In genomic region chr4:120817002-120817774, GRCm38 (mm10) we compare ENCODE assay signal across 8 mouse cellular contexts. TPM values are rescaled to one million over a fixed set of nuclear protein-coding genes. Genes with fewer than 3 reads are reported as not detected.
DNase-seq lines count a peak whose midpoint lies in the region; ATAC-seq lines count a peak whose summit lies in the region.

No protein-coding gene starts in this region.

- no peak overlapping the region for H3K4me3 ChIP-seq in midbrain, embryonic 12.5 days
- H3K4me3 ChIP-seq in midbrain, embryonic 16.5 days (ENCODE audit: low read depth, low read length) = no peak overlapping the region
- H3K4me3 ChIP-seq in embryonic facial prominence, embryonic 15.5 days (replicated peaks) = no peak overlapping the region
- no peak overlapping the region for H3K4me3 ChIP-seq in neural tube, embryonic 15.5 days (replicated peaks)
- no peak overlapping the region for H3K4me3 ChIP-seq in midbrain, embryonic 15.5 days

- 27% methylated on average over 3 of the region's 3 CpGs for WGBS in midbrain, embryonic 12.5 days
- 21% methylated on average over 3 of the region's 3 CpGs for WGBS in midbrain, embryonic 16.5 days
- WGBS in embryonic facial prominence, embryonic 15.5 days = 11% methylated on average over 3 of the region's 3 CpGs
- 33% methylated on average over 3 of the region's 3 CpGs for WGBS in neural tube, embryonic 15.5 days
- WGBS in midbrain, embryonic 15.5 days = 26% methylated on average over 3 of the region's 3 CpGs

- H3K9me3 ChIP-seq in midbrain, embryonic 12.5 days = no peaks in the 10 kb centered on the region
- no peaks in the 10 kb centered on the region for H3K9me3 ChIP-seq in midbrain, embryonic 16.5 days (replicated peaks; ENCODE audit: control insufficient read depth, low read length, poor library complexity, severe bottlenecking)
- H3K9me3 ChIP-seq in embryonic facial prominence, embryonic 15.5 days (replicated peaks) = no peaks in the 10 kb centered on the region
- H3K9me3 ChIP-seq in neural tube, embryonic 15.5 days (replicated peaks) = no peaks in the 10 kb centered on the region
- H3K9me3 ChIP-seq in midbrain, embryonic 15.5 days = no peaks in the 10 kb centered on the region

- no peak overlapping the region for H3K9ac ChIP-seq in midbrain, embryonic 12.5 days (replicated peaks)
- no peak overlapping the region for H3K9ac ChIP-seq in midbrain, embryonic 16.5 days (ENCODE audit: low read depth, low read length)
- no peak overlapping the region for H3K9ac ChIP-seq in embryonic facial prominence, embryonic 15.5 days
- H3K9ac ChIP-seq in neural tube, embryonic 15.5 days (replicated peaks) = no peak overlapping the region
- no peak overlapping the region for H3K9ac ChIP-seq in midbrain, embryonic 15.5 days

- peak; percentile 47 for DNase-seq in kidney, postnatal 14 days
- no peak for DNase-seq in right cerebral cortex, postnatal 36 days (ENCODE audit: low spot score in 2 of 2)
- no peak for DNase-seq in ovary, postnatal 36 days (ENCODE audit: low spot score)

- no peaks in the 10 kb centered on the region for H3K36me3 ChIP-seq in midbrain, embryonic 12.5 days
- H3K36me3 ChIP-seq in midbrain, embryonic 16.5 days (ENCODE audit: control insufficient read depth, insufficient read depth, low read length) = no peaks in the 10 kb centered on the region
- H3K36me3 ChIP-seq in embryonic facial prominence, embryonic 15.5 days = no peaks in the 10 kb centered on the region
- no peaks in the 10 kb centered on the region for H3K36me3 ChIP-seq in neural tube, embryonic 15.5 days
- H3K36me3 ChIP-seq in midbrain, embryonic 15.5 days (replicated peaks) = no peaks in the 10 kb centered on the region

- H3K27me3 ChIP-seq in midbrain, embryonic 12.5 days = no peaks in the 10 kb centered on the region
- no peaks in the 10 kb centered on the region for H3K27me3 ChIP-seq in midbrain, embryonic 16.5 days (ENCODE audit: control insufficient read depth, insufficient read depth, low read depth, low read length)
- no peaks in the 10 kb centered on the region for H3K27me3 ChIP-seq in embryonic facial prominence, embryonic 15.5 days
- H3K27me3 ChIP-seq in neural tube, embryonic 15.5 days (replicated peaks) = no peaks in the 10 kb centered on the region
- no peaks in the 10 kb centered on the region for H3K27me3 ChIP-seq in midbrain, embryonic 15.5 days (replicated peaks)

- ATAC-seq in midbrain, embryonic 12.5 days (ENCODE audit: low FRiP score, low read depth) = no peak
- no peak for ATAC-seq in midbrain, embryonic 16.5 days
- ATAC-seq in embryonic facial prominence, embryonic 15.5 days (ENCODE audit: insufficient number of reproducible peaks, low FRiP score, low TSS enrichment, low read depth) = no peak
- ATAC-seq in neural tube, embryonic 15.5 days (ENCODE audit: low FRiP score) = no peak
- ATAC-seq in midbrain, embryonic 15.5 days (replicated peaks) = no peak

- no peak overlapping the region for H3K4me2 ChIP-seq in midbrain, embryonic 12.5 days (replicated peaks)
- no peak overlapping the region for H3K4me2 ChIP-seq in midbrain, embryonic 16.5 days (ENCODE audit: low read length)
- no peak overlapping the region for H3K4me2 ChIP-seq in embryonic facial prominence, embryonic 15.5 days (replicated peaks)
- no peak overlapping the region for H3K4me2 ChIP-seq in neural tube, embryonic 15.5 days
- no peak overlapping the region for H3K4me2 ChIP-seq in midbrain, embryonic 15.5 days

- H3K27ac ChIP-seq in midbrain, embryonic 12.5 days (replicated peaks) = peak overlapping the region; percentile 10; the same call in 1 of the 2 replicates
- H3K27ac ChIP-seq in midbrain, embryonic 16.5 days (ENCODE audit: low read length) = no peak overlapping the region; the same call in 1 of the 2 replicates
- peak overlapping the region; percentile 68 for H3K27ac ChIP-seq in embryonic facial prominence, embryonic 15.5 days (replicated peaks)
- peak overlapping the region; percentile 49 for H3K27ac ChIP-seq in neural tube, embryonic 15.5 days (replicated peaks)
- no peak overlapping the region for H3K27ac ChIP-seq in midbrain, embryonic 15.5 days

- peaks cover 34% of the 10 kb centered on the region for H3K4me1 ChIP-seq in midbrain, embryonic 12.5 days
- H3K4me1 ChIP-seq in midbrain, embryonic 16.5 days (ENCODE audit: control insufficient read depth, insufficient read depth, low read length) = peaks cover 34% of the 10 kb centered on the region
- H3K4me1 ChIP-seq in embryonic facial prominence, embryonic 15.5 days = peaks cover 30% of the 10 kb centered on the region
- H3K4me1 ChIP-seq in neural tube, embryonic 15.5 days = peaks cover 39% of the 10 kb centered on the region
- peaks cover 43% of the 10 kb centered on the region for H3K4me1 ChIP-seq in midbrain, embryonic 15.5 days

RNA-seq across cellular contexts. Expression of gene Nfyc, which starts 14.2 kb away (rescaled TPM):
- 100 and 108 TPM in 2 replicates for polyA plus RNA-seq in midbrain, embryonic 12.5 days (2016; fragmentation: Nextera tagmentation; extraction: Ambion mirVana)
- polyA plus RNA-seq in midbrain, embryonic 16.5 days (2015; fragmentation: Nextera tagmentation; extraction: Ambion mirVana) = 74.4 and 75.3 TPM in 2 replicates
- polyA plus RNA-seq in embryonic facial prominence, embryonic 15.5 days (2015; fragmentation: Nextera tagmentation; extraction: Ambion mirVana) = 88.3 and 99.4 TPM in 2 replicates
- polyA plus RNA-seq in neural tube, embryonic 15.5 days (2015; fragmentation: Nextera tagmentation; extraction: Ambion mirVana) = 83.0 and 86.8 TPM in 2 replicates
- polyA plus RNA-seq in midbrain, embryonic 15.5 days (2015; fragmentation: Nextera tagmentation; extraction: Ambion mirVana) = 79.2 and 81.6 TPM in 2 replicates

RNA-seq across cellular contexts. Expression of gene Rims3, which starts 37.4 kb away (rescaled TPM):
- polyA plus RNA-seq in midbrain, embryonic 12.5 days (2016; fragmentation: Nextera tagmentation; extraction: Ambion mirVana) = 6.9 and 9.1 TPM in 2 replicates
- polyA plus RNA-seq in midbrain, embryonic 16.5 days (2015; fragmentation: Nextera tagmentation; extraction: Ambion mirVana) = 30.6 and 35.4 TPM in 2 replicates
- polyA plus RNA-seq in embryonic facial prominence, embryonic 15.5 days (2015; fragmentation: Nextera tagmentation; extraction: Ambion mirVana) = 1.6 and 2.4 TPM in 2 replicates
- polyA plus RNA-seq in neural tube, embryonic 15.5 days (2015; fragmentation: Nextera tagmentation; extraction: Ambion mirVana) = 18.8 and 23.3 TPM in 2 replicates
- 25.4 and 27.0 TPM in 2 replicates for polyA plus RNA-seq in midbrain, embryonic 15.5 days (2015; fragmentation: Nextera tagmentation; extraction: Ambion mirVana)

Comparison
In these comparisons a context has a peak if more than half of its experiments do, and no peak if none do; other contexts are left out.
1. H3K27ac ChIP-seq: peak in midbrain, embryonic 12.5 days (single experiment), embryonic facial prominence, embryonic 15.5 days (single experiment) and neural tube, embryonic 15.5 days (single experiment); none in midbrain, embryonic 16.5 days (single experiment) and midbrain, embryonic 15.5 days (single experiment).